Mouse (Mus musculus): ENCODE measurements at regions not wholly inside any gene's neighbourhood (a gene's known extent, or its start where the extent isn't known, plus 50 kb on each side); places are given as distances from the start of the nearest gene placed in this dataset.
"Not testable (repeated sequence)": the region's sequence is repeated elsewhere in the genome, so short reads cannot be mapped to it uniquely, and the experiment has no call there.

DNA sequence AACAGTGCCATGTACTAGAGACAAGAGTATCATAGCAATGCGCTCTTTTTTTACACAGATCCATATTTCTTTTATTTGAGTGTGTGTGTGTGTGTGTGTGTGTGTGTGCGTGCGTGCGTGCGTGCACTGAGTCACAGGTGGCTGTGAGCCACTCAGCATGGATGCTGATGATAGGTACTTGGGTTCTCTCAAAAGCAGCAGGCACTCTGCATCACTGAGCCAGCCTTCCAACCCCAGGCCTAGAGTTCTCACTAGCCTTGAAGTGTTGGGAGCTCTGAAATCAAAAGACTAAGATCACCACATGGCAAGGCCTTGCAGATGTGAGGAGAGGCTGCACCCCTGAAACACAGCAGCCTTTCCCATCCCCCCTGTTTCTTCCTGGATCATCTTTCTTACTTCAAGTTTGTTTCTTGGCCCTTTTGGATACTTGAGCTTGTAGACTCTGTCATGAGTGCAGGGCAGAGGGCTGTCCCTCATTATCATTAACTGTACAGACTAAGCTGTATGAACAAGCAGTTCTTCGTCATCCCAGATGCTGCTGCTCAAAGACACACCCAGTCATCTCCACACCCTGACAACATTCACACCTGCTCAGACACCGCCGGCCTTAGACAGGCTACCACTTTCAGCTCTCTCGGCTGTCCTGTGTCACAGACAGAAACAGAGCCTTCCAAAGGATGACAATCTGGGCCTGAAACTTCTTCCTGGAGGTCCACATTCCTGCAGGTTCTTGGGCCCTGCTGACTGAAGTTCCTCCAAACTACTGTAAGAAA is 405.5 kb upstream of the Ercc4 start:
- DNase-seq: no peak

DNA sequence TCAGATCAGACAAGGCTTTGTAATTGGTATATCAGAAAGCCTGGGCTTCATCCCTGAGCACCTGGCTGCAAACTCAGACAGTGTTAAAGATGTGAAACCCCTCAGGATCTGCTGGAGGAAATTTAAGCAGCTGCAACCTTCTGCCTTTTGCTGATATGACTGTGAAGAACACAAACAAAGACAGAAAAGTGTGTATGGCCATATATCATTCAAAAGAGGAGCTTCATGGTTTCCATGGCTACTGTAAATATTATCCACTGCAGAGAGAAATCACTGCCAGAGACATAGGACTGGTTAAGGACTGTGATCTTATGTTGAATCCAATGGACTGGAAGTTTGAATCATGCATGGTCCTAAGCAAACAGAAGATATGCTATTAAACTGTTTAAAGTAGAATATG is 402.6 kb upstream of the Ercc4 start:
- no peak for DNase-seq

DNA sequence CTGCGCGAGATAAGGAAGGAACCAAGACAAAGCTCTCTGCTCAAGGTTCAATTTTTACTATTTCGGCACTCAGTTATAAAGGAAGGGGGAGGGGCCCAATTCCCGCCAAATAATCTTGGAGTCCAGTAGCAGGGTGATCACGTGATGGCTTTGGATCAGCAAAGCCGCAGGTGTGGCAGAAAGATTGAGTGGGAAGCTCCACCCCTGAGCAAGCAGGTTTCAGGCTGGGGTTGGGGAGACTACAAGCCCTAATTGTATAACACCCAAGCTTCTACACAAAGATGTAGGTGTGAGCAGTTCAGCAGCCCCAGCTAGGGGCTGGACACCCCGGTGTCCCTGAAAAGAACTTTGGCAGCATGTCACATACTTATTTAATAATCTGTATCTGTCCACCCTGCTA is 388.1 kb upstream of the Ercc4 start:
- DNase-seq: not testable (repeated sequence)

DNA sequence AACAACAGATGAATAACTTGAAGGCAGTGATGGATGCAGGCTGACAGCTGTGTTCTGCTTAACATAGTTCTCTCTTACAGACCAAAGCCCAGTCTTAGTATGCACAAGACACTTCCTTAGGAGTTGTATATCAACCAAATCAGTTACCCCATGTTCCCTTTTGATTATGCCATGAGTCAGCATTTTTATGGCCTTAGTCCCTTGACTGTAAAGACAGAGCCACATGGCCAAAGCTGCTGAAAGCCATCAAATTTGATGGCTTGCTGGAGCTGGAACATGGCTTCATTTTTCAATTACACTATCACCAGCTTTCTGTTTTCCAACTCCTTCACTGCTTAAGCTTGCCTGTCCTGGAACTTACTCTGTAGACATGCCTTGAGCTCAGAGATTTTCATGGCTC is 383.4 kb upstream of the Ercc4 start:
- no peak for DNase-seq

DNA sequence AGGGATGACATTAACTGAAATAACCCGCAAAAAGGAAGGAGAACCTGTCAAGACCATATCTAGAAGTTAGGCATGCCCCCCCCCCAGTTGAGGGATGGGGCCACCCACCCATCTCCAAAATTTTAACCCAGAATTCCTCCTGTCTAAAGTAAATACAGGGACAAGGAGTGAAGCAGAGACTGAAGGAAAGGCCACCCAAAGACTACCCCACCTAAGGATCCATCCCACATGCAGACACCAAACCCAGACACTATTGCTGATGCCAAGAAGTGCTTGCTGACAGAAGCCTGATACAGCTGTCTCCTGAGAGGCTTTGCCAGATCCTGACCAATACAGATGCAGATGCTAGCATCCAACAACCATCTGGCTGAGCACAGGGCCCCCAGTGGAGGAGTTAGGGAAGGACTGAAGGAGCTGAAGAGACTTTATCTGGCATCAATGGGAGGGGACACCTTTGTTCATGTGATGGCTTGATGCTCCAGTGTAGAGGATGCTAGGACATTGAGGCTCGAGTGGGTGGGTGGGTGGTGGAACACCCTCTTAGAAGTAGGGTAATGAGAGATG is 379.2 kb upstream of the Ercc4 start:
- DNase-seq: peak; percentile 23

DNA sequence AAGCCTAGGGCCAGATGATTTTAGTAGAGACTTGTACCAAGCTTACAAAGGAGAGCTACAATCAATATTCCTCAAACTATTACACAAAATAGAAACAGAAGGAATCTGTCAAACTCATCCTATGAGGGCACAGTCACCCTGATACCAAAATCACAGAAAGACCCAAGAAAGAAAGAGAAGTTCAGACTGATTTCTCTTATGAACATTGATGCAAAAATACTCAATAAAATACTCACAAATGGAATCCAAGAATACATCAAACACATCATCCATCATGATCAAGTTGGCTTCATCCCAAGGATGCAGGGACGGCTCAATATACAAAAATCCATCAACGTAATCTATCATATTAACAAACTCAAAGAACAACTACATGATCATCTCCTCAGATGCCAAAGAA is 377.9 kb upstream of the Ercc4 start:
- DNase-seq: peak; percentile 0

DNA sequence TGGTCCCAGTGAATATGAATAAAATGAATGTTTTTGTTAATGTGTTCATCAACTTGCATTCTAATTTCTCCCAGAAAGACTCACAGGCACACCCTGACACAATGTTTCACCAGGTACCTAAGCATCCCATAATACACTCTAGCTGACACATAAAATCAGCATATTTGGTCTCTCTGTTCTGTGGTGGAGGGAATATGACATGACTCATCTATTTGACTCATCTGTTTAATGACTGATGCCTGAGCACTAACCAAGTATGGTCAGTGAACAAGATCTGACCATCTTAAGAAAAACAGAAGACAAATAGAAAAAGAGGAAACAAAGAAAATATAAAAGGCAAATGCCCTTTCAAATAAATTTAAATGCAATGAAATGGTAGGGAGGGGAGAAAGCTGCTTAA is 367.0 kb upstream of the Ercc4 start:
- no peak for DNase-seq

DNA sequence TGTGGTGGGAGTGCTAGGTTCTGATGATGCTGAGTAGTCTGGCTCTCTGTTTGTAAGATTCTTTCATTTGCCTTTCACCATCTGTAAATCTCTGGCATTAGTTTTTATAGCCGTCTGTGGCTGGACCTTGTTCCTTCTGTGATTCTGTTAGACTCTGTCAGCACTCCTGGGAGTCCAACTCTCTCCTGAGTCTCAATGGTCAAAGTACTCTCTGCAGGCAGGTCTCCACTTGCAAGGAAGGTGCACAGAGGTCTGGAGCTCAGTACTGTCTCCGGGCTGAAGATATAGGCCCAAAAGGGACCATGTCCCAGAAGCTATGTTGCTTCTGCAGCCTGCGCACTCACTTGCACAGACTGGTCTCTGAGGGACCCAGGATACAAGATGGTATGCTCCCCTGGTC is 356.3 kb upstream of the Ercc4 start:
- no peak for DNase-seq

DNA sequence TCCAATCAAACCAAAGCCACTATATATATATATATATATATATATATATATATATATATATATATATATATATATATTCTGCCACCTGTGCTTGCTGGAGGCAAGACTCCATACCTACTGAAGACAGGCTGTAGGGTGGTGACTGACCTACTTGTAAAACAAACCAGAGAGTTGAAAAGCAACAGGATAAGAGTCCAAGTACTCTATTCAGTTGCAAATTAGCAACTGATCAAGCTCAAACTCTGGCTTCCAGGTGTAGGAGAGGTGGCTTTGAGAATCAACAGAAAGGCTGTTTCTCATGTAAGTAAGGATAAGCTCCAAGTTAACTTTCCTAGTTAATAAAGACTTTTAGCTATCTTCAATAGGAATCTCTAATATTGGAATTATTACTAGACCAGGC is 355.1 kb upstream of the Ercc4 start:
- no peak for DNase-seq

DNA sequence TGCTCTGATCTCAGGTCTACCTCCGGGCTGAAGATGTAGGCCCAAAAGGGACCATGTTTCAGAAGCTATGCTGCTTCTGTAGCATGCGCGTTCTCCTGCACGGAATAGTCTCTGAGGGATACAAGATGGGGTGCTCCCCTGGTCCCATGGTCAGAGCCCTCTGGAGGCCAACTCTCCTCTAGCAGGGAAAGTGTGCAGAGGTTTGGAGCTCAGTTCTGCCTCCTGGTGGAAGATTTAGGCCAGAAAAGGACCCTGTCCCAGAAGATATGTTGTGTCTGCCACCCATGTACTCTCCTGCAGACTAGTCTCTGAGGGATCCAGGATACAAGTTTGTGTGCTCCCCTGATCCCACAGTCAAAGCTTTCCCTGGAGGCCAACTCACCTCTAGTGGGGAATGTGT is 350.9 kb upstream of the Ercc4 start:
- DNase-seq: peak; percentile 3

DNA sequence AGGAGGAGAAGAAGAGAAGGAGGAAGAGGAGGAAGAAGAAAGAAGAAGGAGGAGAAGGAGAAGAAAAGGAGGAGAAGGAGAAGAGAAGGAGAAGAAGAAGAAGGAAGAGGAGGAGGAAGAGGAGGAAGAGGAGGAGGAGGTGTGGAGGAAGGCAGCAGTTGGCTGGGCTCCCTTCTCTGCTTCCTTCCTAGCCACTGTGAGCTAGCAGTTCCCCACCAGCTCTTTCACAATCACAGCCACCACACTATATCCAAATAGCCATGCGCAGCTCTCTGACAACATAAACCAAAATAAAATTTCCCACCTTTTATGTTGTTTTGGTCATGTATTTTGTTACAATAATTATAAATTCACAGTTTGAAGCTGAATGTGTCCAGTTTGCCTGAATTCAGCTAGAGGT is 345.3 kb upstream of the Ercc4 start:
- no peak for DNase-seq

DNA sequence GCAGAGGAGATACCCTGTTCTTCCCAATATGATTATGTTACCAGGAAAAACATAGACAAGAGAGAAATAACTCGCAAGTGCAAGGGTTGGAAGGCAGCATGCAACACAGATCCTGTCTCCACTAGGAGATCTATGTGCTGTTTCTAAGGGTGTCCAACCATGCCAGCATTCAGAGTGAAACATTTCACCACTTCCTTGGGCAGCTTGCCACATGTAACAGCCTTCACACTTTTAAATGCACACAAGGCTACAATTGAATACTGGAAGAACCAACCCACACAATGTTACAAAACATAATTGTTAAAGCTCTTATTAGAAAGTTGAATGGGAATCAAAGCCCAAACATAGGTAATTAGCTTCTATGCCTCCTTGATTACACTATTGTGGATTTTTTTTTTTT is 344.9 kb upstream of the Ercc4 start:
- peak; percentile 4 for DNase-seq

DNA sequence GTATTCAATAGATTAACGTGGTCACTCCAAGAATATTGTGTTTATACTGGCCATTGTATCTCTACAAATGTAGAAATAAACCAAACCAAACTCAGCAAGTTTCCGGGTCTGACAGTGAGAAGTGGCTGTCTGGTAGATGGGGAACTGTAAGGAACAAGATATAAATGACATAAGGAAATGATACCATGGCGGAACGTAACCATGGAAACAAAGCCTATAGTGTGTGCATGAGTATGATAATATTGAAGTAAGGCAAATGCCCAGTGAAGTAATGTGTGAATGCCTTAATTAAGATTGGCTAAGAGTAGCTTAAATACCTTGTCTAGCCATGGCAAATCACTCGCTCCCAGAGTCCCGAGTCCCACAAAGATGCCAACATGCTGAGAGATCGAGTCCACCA is 342.6 kb upstream of the Ercc4 start:
- DNase-seq: no peak

DNA sequence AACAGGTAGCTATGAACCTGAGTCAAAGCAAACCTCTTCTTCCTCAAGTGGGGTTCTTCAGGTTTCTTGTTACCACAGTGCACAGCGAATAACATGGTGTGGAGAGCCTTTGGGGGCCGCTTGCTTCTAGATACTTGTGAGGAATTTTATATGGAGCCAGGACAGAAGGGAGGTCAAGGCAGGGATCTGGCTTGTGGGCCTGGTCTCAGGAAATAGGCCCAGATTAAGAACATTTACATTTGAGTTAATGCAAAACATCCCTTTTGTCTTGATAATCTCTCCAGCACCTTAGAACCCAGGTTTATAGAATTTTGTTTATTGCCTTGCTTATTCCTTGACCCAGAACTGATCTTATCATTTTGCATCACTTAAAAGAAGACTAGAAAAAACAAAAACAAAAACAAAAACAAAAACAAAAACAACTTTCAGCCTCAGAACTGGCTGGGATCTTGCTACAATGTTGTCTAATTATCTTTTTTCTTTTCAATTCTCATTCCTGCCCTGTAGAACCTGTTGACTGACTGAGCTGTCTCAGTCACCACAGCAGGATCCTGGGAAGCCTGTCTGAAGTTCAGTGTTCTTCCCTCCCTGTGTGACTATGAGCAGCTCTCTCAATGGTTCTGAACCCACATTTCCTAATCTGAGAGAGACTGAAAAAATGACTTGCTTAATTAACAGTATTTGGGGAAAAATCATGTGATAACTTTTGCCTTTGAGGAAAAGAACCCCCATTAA is 341.2 kb upstream of the Ercc4 start:
- no peak for DNase-seq

DNA sequence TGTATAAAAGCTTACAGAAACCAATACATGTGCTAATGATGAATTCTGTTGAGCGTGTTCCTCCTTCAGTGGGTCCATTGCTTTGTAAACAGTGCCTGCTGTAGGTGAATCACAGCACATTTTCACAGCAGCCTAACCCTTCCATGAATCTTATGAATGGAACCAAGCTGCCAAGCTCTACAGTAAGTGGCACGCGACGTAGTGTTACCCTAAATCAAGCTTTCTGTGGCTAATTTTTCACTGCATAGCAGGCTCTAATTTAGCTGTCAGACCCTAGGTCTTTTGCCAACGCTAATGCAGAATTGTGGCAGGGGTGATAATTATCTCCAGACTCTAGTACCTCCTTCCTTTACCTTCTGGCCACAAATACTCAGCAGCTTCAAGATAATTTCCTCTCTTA is 339.0 kb upstream of the Ercc4 start:
- DNase-seq: no peak

DNA sequence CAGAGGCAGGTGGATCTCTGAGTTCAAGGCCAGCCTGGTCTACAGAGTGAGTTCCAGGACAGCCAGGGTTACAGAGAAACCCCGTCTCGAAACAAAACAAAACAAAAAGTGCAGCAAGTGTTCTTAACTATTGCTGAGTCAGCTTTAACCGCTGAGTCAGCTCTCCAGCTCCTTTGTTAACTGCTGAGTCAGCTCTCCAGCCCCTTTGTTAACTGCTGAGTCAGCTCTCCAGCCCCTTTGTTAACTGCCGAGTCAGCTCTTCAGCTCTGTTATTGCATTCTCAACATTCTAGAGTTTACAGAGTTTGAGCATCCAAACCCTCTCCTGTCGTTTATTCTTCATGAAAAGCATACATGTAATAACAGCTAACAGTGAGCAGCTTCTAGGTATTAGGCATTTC is 336.9 kb upstream of the Ercc4 start:
- DNase-seq: no peak

DNA sequence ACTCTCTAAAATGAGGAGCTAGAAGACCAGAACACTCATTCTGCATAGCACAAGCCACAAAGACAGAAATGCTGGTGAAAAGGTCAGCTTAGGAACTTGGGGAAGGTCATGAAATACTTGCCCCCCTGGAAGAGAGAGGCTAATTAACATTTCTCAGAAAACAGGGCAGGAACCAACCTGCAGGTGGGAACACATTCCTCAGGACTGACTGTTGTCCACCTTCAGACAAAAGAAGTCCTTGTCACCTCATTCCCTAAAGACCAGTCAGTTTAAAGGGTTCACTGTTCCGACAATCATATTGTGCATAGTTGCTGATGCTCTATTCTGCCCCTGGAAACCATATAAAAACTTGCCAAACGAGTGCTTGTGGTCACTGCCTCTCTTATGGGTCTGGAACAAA is 333.6 kb upstream of the Ercc4 start:
- no peak for DNase-seq

DNA sequence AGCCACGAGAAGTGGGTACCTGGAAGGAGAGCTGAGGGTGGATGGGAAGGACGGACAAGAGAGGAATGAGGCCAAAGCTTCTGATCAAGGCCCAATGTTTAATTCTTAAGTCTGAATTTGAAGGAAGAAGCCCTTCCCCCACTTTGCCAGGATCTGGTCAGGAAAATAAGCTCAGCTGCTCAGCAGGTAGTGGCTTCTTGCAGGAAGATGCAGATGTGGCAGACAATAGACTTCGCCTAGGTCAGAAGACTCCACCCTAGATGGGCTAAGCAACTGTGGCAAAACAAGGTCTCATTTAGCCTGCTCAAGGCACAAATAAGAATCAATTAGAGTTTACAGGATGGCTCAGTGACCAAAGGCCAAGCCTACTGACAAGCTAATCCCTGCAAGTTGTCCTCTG is 330.4 kb upstream of the Ercc4 start:
- DNase-seq: no peak

DNA sequence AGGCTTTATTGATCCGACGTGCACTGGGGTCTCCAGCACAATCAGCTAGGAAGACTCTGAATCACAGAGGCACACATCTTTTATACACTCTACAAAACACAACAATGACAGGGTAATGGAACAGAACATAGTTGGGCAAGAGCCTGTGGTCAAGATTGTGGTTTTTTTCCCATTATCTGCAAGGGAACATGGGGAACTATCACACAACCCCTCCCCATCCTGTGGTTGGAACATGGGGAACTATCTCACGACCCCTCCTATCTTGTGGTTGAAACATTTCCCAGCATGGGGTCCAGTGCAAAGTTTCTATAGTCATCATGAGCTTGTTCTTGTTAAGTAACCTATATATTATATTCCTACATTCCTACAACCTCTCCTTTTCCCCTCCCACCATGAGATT is 328.8 kb upstream of the Ercc4 start:
- DNase-seq: no peak

DNA sequence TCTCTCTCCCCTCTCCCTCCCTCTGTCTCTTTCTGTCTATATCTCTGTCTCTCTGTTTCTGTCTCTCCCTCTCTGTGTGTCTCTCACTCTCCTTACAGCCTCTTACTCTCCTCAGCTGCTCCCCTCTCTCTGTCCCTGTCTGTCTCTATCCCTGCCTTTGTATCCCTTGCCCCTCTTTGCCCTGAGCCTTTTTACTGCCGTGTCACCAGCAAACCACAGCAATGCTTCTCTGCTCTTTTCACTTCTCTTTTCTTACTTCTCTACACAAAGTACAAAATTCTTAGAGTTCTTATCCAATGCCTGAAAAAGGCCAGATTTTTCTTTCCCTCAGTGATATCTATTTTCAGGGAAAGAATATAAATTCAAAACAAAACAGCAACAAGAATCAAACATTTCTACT is 323.7 kb upstream of the Ercc4 start:
- no peak for DNase-seq

DNA sequence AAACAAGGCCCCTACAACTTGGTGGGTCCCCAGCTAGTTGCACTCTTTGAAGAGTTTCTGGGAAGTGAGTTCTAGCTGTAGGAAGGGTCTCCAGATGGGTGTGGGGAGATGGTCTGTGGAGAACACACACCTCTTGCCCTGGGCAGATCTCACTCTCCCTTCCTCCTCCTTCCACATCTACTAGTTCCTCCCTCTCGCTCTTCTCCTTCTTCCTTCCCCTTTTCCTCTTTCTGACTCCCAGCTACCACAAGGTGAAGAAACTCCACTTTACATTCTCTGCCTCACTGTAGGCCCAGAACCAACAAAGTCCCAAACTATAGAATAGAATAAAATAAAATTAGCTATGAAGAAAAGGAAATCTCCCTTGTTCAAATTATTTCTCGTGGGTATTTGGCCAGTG is 311.0 kb upstream of the Ercc4 start:
- no peak for DNase-seq

DNA sequence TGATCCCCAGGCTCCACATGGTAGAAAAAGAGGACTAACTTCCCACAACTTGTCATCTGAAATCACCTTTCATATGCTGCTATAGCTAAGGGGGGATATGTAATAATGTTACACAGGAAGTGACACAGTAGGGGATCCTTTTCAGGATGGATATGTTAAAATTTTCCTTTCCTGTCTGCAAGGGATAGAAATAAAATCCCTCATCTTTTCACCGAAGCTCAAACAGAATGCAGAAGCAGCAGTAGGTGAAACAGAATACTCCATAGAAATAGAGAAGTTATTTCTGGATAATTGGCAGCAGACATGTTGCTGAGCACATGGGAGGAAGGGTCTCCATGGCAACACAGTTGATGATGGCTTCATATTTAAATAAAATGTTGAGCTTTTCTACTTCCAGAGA is 309.3 kb upstream of the Ercc4 start:
- DNase-seq: no peak

DNA sequence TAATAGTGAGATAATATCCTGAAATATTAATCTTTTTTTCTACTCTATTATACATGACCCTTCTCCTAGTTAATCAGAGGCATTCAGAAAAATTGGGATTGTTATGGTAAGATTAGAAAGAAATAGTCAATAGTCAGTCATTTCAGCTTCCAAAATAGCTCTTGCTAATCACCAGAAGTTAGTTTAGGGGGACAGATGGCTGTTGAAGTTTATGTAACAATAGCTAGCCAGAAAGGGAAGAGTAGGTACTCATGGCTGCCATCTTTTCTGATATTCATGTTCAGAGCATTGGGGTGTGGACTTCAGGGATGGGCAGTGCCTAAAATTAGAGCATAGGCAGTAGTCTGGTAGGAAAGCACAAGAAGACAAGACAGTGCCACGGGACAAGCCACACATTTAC is 306.8 kb upstream of the Ercc4 start:
- no peak for DNase-seq

DNA sequence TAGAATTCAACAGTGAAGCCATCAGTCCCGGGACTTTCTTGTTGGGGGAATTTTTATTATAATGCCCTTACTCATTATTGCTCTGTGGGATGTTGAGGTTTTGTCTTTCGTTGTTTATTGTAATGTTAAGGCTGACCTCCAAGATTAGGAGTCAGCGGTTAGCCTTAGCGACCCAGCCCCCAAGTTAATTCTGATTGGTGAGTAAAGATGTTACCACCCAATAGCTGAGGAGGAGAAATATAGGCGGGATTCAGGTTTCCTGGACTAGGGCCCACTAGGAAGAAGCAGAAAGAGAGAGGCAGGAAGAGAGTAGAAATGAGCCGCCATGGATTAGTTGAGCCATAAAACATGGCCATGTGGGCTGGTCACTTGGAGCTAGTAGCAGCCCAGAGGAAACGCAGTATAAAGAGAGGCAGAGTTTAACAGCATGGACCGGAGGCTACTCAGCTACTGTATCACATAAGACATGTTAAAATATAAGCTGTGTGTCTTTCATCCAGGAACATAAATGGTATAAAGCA is 302.1 kb upstream of the Ercc4 start:
- DNase-seq: no peak
